Mouse (Mus musculus): ENCODE measurements at regions not wholly inside any gene's neighbourhood (a gene's known extent, or its start where the extent isn't known, plus 50 kb on each side); places are given as distances from the start of the nearest gene placed in this dataset.

- H3K4me1 ChIP-seq (ENCODE audit: control insufficient read depth in 1 of 2, insufficient read depth in 2 of 2) = no peaks in the 10 kb centered on the region
- TF ChIP-seq JUND (conservative IDR thresholded peaks at IDR 0.05; ENCODE audit: low read depth, low read length) (no peak), ZC3H11A (IDR thresholded peaks at IDR 0.05; ENCODE audit: low read depth, low read length) (no peak), ZKSCAN1 (IDR thresholded peaks at IDR 0.05; ENCODE audit: borderline replicate concordance, low read depth, low read length) (no peak), SIN3A (IDR thresholded peaks at IDR 0.05; ENCODE audit: low read length) (no peak), NELFE (IDR thresholded peaks at IDR 0.05; ENCODE audit: low read depth, low read length) (no peak), CHD2 (IDR thresholded peaks at IDR 0.05; ENCODE audit: low read length) (no peak), USF2 (conservative IDR thresholded peaks at IDR 0.05; ENCODE audit: low read depth, low read length) (no peak), PAX5 (IDR thresholded peaks at IDR 0.05; ENCODE audit: low read length) (no peak), MAX (IDR thresholded peaks at IDR 0.05; ENCODE audit: low read length) (no peak), TCF12 (IDR thresholded peaks at IDR 0.05; ENCODE audit: low read depth, low read length) (no peak), CHD1 (IDR thresholded peaks at IDR 0.05; ENCODE audit: low read depth, low read length) (no peak), NRF1 (IDR thresholded peaks at IDR 0.05; ENCODE audit: low read depth, low read length) (no peak), MYC (IDR thresholded peaks at IDR 0.05; ENCODE audit: low read depth, low read length) (no peak), ELF1 (IDR thresholded peaks at IDR 0.05; ENCODE audit: low read depth, low read length) (no peak), EP300 (IDR thresholded peaks at IDR 0.05; ENCODE audit: low read length) (no peak), KAT2A (IDR thresholded peaks at IDR 0.05; ENCODE audit: insufficient replicate concordance, low read length) (no peak), GABPA (IDR thresholded peaks at IDR 0.05; ENCODE audit: insufficient replicate concordance, low read depth, low read length) (no peak), POLR2AphosphoS2 (IDR thresholded peaks at IDR 0.05; ENCODE audit: low read depth, low read length) (no peak), ZMIZ1 (IDR thresholded peaks at IDR 0.05; ENCODE audit: low read depth, low read length) (no peak)
- H3K27me3 ChIP-seq (replicated peaks) = no peaks in the 10 kb centered on the region
- dilution Hi-C loops (cut with MboI; ENCODE audit: extremely low pct_ligation_motif_present, extremely low pct_unique_long_range_greater_than_20kb, low sequenced_read_pairs) (no loop called here), in situ Hi-C loops (cut with MboI; ENCODE audit: low pct_ligation_motif_present, low pct_unique_long_range_greater_than_20kb, low sequenced_read_pairs) (no loop called here)
- no peaks in the 10 kb centered on the region for H3K79me2 ChIP-seq (replicated peaks; ENCODE audit: control insufficient read depth, extremely low read depth, insufficient read depth, poor library complexity, severe bottlenecking)
- no peak overlapping the region for H3K9ac ChIP-seq (ENCODE audit: insufficient read depth, low read depth)
- DNase-seq (ENCODE audit: extremely low read depth) = no peak
- H3K27ac ChIP-seq (ENCODE audit: insufficient read depth, low read depth) = no peak overlapping the region
- no peak overlapping the region for H3K4me2 ChIP-seq (ENCODE audit: insufficient read depth, low read depth, poor library complexity, severe bottlenecking)
- H3K36me3 ChIP-seq (replicated peaks in 1 of 2; ENCODE audit: control insufficient read depth in 1 of 2, insufficient read depth in 1 of 2, low read length in 1 of 2) = no peaks in the 10 kb centered on the region
- H3K9me3 ChIP-seq (replicated peaks; ENCODE audit: low read length) = no peaks in the 10 kb centered on the region
- H3K4me3 ChIP-seq (replicated peaks in 1 of 3; ENCODE audit: low read depth in 2 of 3, low read length in 2 of 3, poor library complexity in 1 of 3) = no peak overlapping the region
Measured at GRCm38 (mm10) chr9:51379589-51379988, 50.9 kb upstream of the 1810046K07Rik start.

- Histone ChIP-seq H3K27ac (ENCODE audit: insufficient read depth, low read depth) (no peak overlapping the region), H3K36me3 (replicated peaks in 1 of 2; ENCODE audit: control insufficient read depth in 1 of 2, insufficient read depth in 1 of 2, low read length in 1 of 2) (no peaks in the 10 kb centered on the region), H3K4me1 (ENCODE audit: control insufficient read depth in 1 of 2, insufficient read depth in 2 of 2) (no peaks in the 10 kb centered on the region), H3K79me2 (replicated peaks; ENCODE audit: control insufficient read depth, extremely low read depth, insufficient read depth, poor library complexity, severe bottlenecking) (no peaks in the 10 kb centered on the region), H3K4me2 (ENCODE audit: insufficient read depth, low read depth, poor library complexity, severe bottlenecking) (no peak overlapping the region), H3K27me3 (replicated peaks) (peaks cover 3% of the 10 kb centered on the region), H3K9me3 (replicated peaks; ENCODE audit: low read length) (no peaks in the 10 kb centered on the region), H3K9ac (ENCODE audit: insufficient read depth, low read depth) (no peak overlapping the region), H3K4me3 (replicated peaks in 1 of 3; ENCODE audit: low read depth in 2 of 3, low read length in 2 of 3, poor library complexity in 1 of 3) (no peak overlapping the region)
- DNase-seq (ENCODE audit: extremely low read depth) = no peak
- dilution Hi-C loops (cut with MboI; ENCODE audit: extremely low pct_ligation_motif_present, extremely low pct_unique_long_range_greater_than_20kb, low sequenced_read_pairs) = no loop called here
- in situ Hi-C loops (cut with MboI; ENCODE audit: low pct_ligation_motif_present, low pct_unique_long_range_greater_than_20kb, low sequenced_read_pairs) = no loop called here
- TF ChIP-seq UBTF (IDR thresholded peaks at IDR 0.05; ENCODE audit: low read depth, low read length) (no peak), ZC3H11A (IDR thresholded peaks at IDR 0.05; ENCODE audit: low read depth, low read length) (no peak), HCFC1 (IDR thresholded peaks at IDR 0.05; ENCODE audit: low read depth, low read length) (no peak), CHD1 (IDR thresholded peaks at IDR 0.05; ENCODE audit: low read depth, low read length) (no peak), JUN (IDR thresholded peaks at IDR 0.05; ENCODE audit: insufficient read depth, low read depth, low read length) (no peak), RCOR1 (conservative IDR thresholded peaks at IDR 0.05; ENCODE audit: low read depth, low read length) (no peak), RAD21 (IDR thresholded peaks at IDR 0.05; ENCODE audit: low read depth, low read length) (no peak), JUND (conservative IDR thresholded peaks at IDR 0.05; ENCODE audit: low read depth, low read length) (no peak), USF1 (IDR thresholded peaks at IDR 0.05; ENCODE audit: low read depth, low read length) (no peak), ETS1 (conservative IDR thresholded peaks at IDR 0.05; ENCODE audit: low read depth, low read length) (no peak), CHD2 (IDR thresholded peaks at IDR 0.05; ENCODE audit: low read length) (no peak)
Measured at GRCm38 (mm10) chr9:51393921-51394320, 65.2 kb upstream of the 1810046K07Rik start.
